Mouse (Mus musculus): ENCODE data around the gene Olfr1056. TPM values are rescaled to one million over a fixed set of nuclear protein-coding genes. Genes with fewer than 3 reads are reported as not detected.
"Not testable (repeated sequence)": the region's sequence is repeated elsewhere in the genome, so short reads cannot be mapped to it uniquely, and the experiment has no call there.

The Olfr1056 gene
- not detected in 2 replicates for total RNA-seq (2021)
- long read RNA-seq, result 0 reads

GRCm38 (mm10) chr2:86362369-86362768, at the start of gene Olfr1056:
Gene Olfr1056, minus strand, starts transcription at chr2:86362469.
- no peak for DNase-seq

- DNase-seq, result no peak
These were observed 32.8 kb upstream of the Olfr1056 start for GRCm38 (mm10) chr2:86395114-86395513.

GRCm38 (mm10) chr2:86388461-86388860, 26.2 kb upstream of the Olfr1056 start, which contains the start of gene Olfr1058:
Gene Olfr1058, minus strand, starts transcription at chr2:86388561.
- DNase-seq, result not testable (repeated sequence)

GRCm38 (mm10) chr2:86378293-86378692, 16.0 kb upstream of the Olfr1056 start, which contains the start of gene Olfr1057:
Gene Olfr1057, minus strand, starts transcription at chr2:86378393.
- DNase-seq, result no peak

- not testable (repeated sequence) for DNase-seq
These were observed 4.1 kb upstream of the Olfr1056 start for GRCm38 (mm10) chr2:86366342-86366741.

GRCm38 (mm10) chr2:86351751-86352150, 10.5 kb downstream of the Olfr1056 start:
- not testable (repeated sequence) for DNase-seq

GRCm38 (mm10) chr2:86350184-86350583, 12.1 kb downstream of the Olfr1056 start, which contains the start of gene Olfr1055:
Gene Olfr1055, minus strand, starts transcription at chr2:86350284.
- no peak for DNase-seq

GRCm38 (mm10) chr2:86335333-86335732, 26.9 kb downstream of the Olfr1056 start, which contains the start of gene Olfr1054:
Gene Olfr1054, minus strand, starts transcription at chr2:86335433.
- no peak for DNase-seq

- DNase-seq, result no peak
These were observed 47.1 kb downstream of the Olfr1056 start, which contains the start of gene Olfr1053 for GRCm38 (mm10) chr2:86315184-86315583. Gene Olfr1053, minus strand, starts transcription at chr2:86315284.

Other genes starting within 250 kb of the Olfr1056 start
- gene Olfr1039, start 226.5 kb downstream of the Olfr1056 start, total RNA-seq (2021), result not detected in 2 replicates
- gene Olfr1040, start 215.7 kb downstream of the Olfr1056 start, total RNA-seq (2021), result not detected in 2 replicates
- gene Olfr1042, start 200.6 kb downstream of the Olfr1056 start, total RNA-seq (2021), result not detected in 2 replicates
- gene Olfr1043, start 194.9 kb downstream of the Olfr1056 start, total RNA-seq (2021), result not detected in 2 replicates
- gene Olfr1044, start 184.6 kb downstream of the Olfr1056 start, total RNA-seq (2021), result not detected in 2 replicates
- gene Olfr52, start 176.8 kb downstream of the Olfr1056 start, total RNA-seq (2021), result not detected in 2 replicates
- gene Olfr1045, start 159.5 kb downstream of the Olfr1056 start, total RNA-seq (2021), result not detected in 2 replicates
- gene Olfr1046, start 143.2 kb downstream of the Olfr1056 start, total RNA-seq (2021), result not detected in 2 replicates
- not detected in 2 replicates for gene Olfr1047, start 131.1 kb downstream of the Olfr1056 start, total RNA-seq (2021)
- gene Olfr1048, start 122.2 kb downstream of the Olfr1056 start, total RNA-seq (2021), result not detected in 2 replicates
- gene Olfr1049, start 104.1 kb downstream of the Olfr1056 start, total RNA-seq (2021), result not detected in 2 replicates
- not detected in 2 replicates for gene Olfr1051, start 83.4 kb downstream of the Olfr1056 start, total RNA-seq (2021)
- gene Olfr1052, start 70.0 kb downstream of the Olfr1056 start, total RNA-seq (2021), result not detected in 2 replicates
- gene Olfr1053, start 47.2 kb downstream of the Olfr1056 start, total RNA-seq (2021), result not detected in 2 replicates
- gene Olfr1054, start 27.0 kb downstream of the Olfr1056 start, total RNA-seq (2021), result not detected in 2 replicates
- gene Olfr1055, start 12.2 kb downstream of the Olfr1056 start, total RNA-seq (2021), result not detected in 2 replicates
- gene Olfr1057, start 15.9 kb upstream of the Olfr1056 start, total RNA-seq (2021), result not detected in 2 replicates
- not detected in 2 replicates for gene Olfr1058, start 26.1 kb upstream of the Olfr1056 start, total RNA-seq (2021)
- not detected in 2 replicates for gene Olfr1061, start 51.6 kb upstream of the Olfr1056 start, total RNA-seq (2021)
- not detected in 2 replicates for gene Olfr1062, start 64.3 kb upstream of the Olfr1056 start, total RNA-seq (2021)
- not detected in 2 replicates for gene Olfr1065, start 88.1 kb upstream of the Olfr1056 start, total RNA-seq (2021)
- gene Olfr1066, start 93.8 kb upstream of the Olfr1056 start, total RNA-seq (2021), result not detected in 2 replicates
- not detected in 2 replicates for gene Olfr228, start 124.9 kb upstream of the Olfr1056 start, total RNA-seq (2021)
- not detected in 2 replicates for gene Olfr1076, start 146.0 kb upstream of the Olfr1056 start, total RNA-seq (2021)
- not detected in 2 replicates for gene Olfr1079, start 180.0 kb upstream of the Olfr1056 start, total RNA-seq (2021)
- gene Olfr1080, start 195.8 kb upstream of the Olfr1056 start, total RNA-seq (2021), result not detected in 2 replicates
- gene Olfr1082, start 236.5 kb upstream of the Olfr1056 start, total RNA-seq (2021), result not detected in 2 replicates